Mouse (Mus musculus): ENCODE results near the gene Fkbp4.
A peak's percentile ranks its signal among the peaks of the same experiment; 100 is the strongest.

The Fkbp4 gene

GRCm38 (mm10) chr6:128438317-128438870 lies at the start of gene Fkbp4:
Gene Fkbp4 (minus strand): TSS chr6:128438677.
- peak; percentile 95 to 96 for DNase-seq

- DNase-seq = no peak
Measured at GRCm38 (mm10) chr6:128487736-128488135, 49.3 kb upstream of the Fkbp4 start.

- DNase-seq = peak; percentile 97 to 98
Measured at GRCm38 (mm10) chr6:128479463-128480454, 41.3 kb upstream of the Fkbp4 start.

GRCm38 (mm10) chr6:128477495-128477894 lies 39.0 kb upstream of the Fkbp4 start:
- no peak for DNase-seq

- no peak for DNase-seq
Measured at GRCm38 (mm10) chr6:128474112-128474511, 35.6 kb upstream of the Fkbp4 start.

GRCm38 (mm10) chr6:128469451-128469850 lies 31.0 kb upstream of the Fkbp4 start:
- peak; percentile 57 to 58 for DNase-seq

- DNase-seq = peak; percentile 39 to 42
Measured at GRCm38 (mm10) chr6:128467298-128467697, 28.8 kb upstream of the Fkbp4 start.

GRCm38 (mm10) chr6:128466563-128466962 lies 28.1 kb upstream of the Fkbp4 start:
- no peak for DNase-seq

- DNase-seq = no peak
Measured at GRCm38 (mm10) chr6:128466043-128466442, 27.6 kb upstream of the Fkbp4 start.

- DNase-seq = no peak
Measured at GRCm38 (mm10) chr6:128464996-128465395, 26.5 kb upstream of the Fkbp4 start.

- no peak for DNase-seq
Measured at GRCm38 (mm10) chr6:128461606-128462005, 23.1 kb upstream of the Fkbp4 start.

GRCm38 (mm10) chr6:128460729-128461503 lies 22.4 kb upstream of the Fkbp4 start:
- no peak for DNase-seq

GRCm38 (mm10) chr6:128460321-128460720 lies 21.8 kb upstream of the Fkbp4 start:
- DNase-seq = no peak

GRCm38 (mm10) chr6:128457186-128457585 lies 18.7 kb upstream of the Fkbp4 start:
- no peak for DNase-seq

- no peak for DNase-seq
Measured at GRCm38 (mm10) chr6:128455835-128456605, 17.5 kb upstream of the Fkbp4 start.

- no peak for DNase-seq
Measured at GRCm38 (mm10) chr6:128447063-128447462, 8.6 kb upstream of the Fkbp4 start.

- peak; percentile 50 to 59 for DNase-seq
Measured at GRCm38 (mm10) chr6:128445761-128446535, 7.5 kb upstream of the Fkbp4 start.

- DNase-seq = no peak
Measured at GRCm38 (mm10) chr6:128440238-128440637, 1.8 kb upstream of the Fkbp4 start.

- DNase-seq = no peak
Measured at GRCm38 (mm10) chr6:128438871-128439341, 429 bp upstream of the Fkbp4 start.

GRCm38 (mm10) chr6:128437731-128438316 lies 653 bp downstream of the Fkbp4 start:
- DNase-seq = peak; percentile 56 to 58

- no peak for DNase-seq
Measured at GRCm38 (mm10) chr6:128437288-128437687, 1.2 kb downstream of the Fkbp4 start.

All from B cell, adult 2 months (primary cell).